Mouse (Mus musculus): Measurements from ENCODE around the gene Tnk2. TPM values are rescaled to one million over a fixed set of nuclear protein-coding genes. Genes with fewer than 3 reads are reported as not detected.
A peak's percentile ranks its signal among the peaks of the same experiment; 100 is the strongest.

The Tnk2 gene
- polyA plus RNA-seq, 1 experiment = 3.5 TPM

DNA sequence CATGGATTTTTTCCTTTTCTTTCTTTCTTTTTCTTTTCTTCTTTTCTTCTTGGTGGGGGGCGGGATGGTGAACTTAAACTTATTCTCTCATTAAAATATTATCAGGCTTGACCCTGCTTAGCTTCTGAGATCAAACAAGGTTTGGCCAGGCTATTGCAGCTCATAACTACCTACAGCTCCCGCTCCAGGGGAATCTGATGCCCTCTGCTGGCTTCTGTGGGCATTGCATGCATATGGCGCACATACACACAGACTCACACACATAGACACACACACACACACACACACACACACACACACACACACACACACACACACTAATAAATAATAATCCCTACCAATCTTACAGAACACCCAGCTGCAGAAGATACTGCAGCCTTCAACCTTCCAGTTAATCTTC lies 61.9 kb downstream of the Tnk2 start:
- TF ChIP-seq CTCF (IDR thresholded peaks at IDR 0.05; ENCODE audit: low read depth, low read length) (no peak), POLR2A (IDR thresholded peaks at IDR 0.05; ENCODE audit: borderline replicate concordance, low read depth, low read length) (no peak)
- no peaks in the 10 kb centered on the region for H3K4me1 ChIP-seq (ENCODE audit: control insufficient read depth, insufficient read depth, low read length)

GRCm38 (mm10) chr16:32707111-32707823 lies 63.6 kb downstream of the Tnk2 start:
- Histone ChIP-seq H3K27ac (ENCODE audit: insufficient read depth, low read depth, low read length) (no peak overlapping the region), H3K4me3 (ENCODE audit: insufficient read depth, low read length) (no peak overlapping the region), H3K4me1 (ENCODE audit: control insufficient read depth, insufficient read depth, low read length) (no peaks in the 10 kb centered on the region)
- TF ChIP-seq CTCF (IDR thresholded peaks at IDR 0.05; ENCODE audit: low read depth, low read length) (no peak), POLR2A (IDR thresholded peaks at IDR 0.05; ENCODE audit: borderline replicate concordance, low read depth, low read length) (no peak)

More for the DNA sequence above, 61.9 kb downstream of the Tnk2 start:
- H3K4me3 ChIP-seq (ENCODE audit: insufficient read depth, low read length) = no peak overlapping the region
- no peak overlapping the region for H3K27ac ChIP-seq (ENCODE audit: insufficient read depth, low read depth, low read length)

DNA sequence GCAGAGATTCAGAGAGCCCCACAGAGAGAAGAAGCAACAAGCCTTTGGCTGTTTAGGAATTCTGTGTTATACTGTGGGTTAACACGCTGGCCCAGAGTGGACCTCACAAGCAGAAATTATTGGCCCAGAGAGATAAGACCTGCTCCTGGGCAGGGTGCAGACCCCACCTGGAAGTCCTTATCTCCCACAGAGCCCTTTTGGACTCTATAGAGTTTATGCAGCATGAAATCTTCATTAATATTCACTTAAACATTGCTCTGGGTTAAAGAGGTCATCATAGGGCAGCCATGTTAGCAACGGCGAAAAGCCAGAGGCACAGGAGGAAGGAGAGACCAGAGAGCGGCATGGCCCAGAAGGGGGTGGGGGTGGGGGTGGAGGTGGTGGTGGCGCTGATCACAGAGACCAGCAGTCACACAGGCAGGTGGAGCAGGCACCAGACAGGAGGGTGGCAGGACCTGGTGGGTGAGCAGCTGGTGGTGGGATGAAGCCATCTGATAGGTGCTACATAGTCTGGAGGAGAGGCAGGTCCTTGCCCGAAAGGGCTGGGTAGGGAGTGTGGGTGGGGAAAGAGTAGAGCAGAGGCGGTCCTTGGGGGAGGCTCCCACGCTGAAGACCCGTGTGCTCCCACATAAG lies 64.3 kb downstream of the Tnk2 start:
- H3K27ac ChIP-seq (ENCODE audit: insufficient read depth, low read depth, low read length) = no peak overlapping the region
- TF ChIP-seq CTCF (IDR thresholded peaks at IDR 0.05; ENCODE audit: low read depth, low read length) = no peak
- no peak for TF ChIP-seq POLR2A (IDR thresholded peaks at IDR 0.05; ENCODE audit: borderline replicate concordance, low read depth, low read length)
- no peaks in the 10 kb centered on the region for H3K4me1 ChIP-seq (ENCODE audit: control insufficient read depth, insufficient read depth, low read length)

DNA sequence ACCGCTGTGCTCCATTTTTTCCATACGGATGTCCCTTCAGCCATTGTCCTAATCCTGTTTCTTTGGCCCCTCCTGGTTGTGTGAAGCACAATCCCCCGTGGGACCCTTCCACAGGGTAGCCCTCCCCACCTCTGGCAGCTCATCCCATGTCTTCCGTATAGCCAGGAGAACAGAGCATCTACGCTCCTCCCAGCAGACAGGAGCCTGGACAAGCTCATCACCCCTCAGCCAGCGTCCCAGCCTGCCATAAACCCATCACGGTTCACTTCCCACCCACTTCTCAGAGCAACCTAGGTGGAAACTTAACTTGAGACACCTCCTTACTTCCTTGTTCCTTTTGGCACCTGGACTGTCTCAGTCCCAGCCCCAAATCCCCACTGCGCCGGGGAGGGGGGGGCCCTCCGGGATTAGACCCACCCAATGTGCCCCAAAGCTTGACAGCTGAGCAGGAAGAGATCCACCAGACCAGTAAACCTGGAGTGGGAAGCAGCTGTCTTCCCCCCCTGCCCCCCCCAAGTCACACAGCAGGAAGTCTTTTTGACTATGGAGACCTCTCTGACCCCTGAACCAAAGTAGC lies 64.9 kb downstream of the Tnk2 start:
- TF ChIP-seq CTCF (IDR thresholded peaks at IDR 0.05; ENCODE audit: low read depth, low read length) = no peak
- Histone ChIP-seq H3K4me3 (ENCODE audit: insufficient read depth, low read length) (no peak overlapping the region), H3K4me1 (ENCODE audit: control insufficient read depth, insufficient read depth, low read length) (no peaks in the 10 kb centered on the region), H3K27ac (ENCODE audit: insufficient read depth, low read depth, low read length) (no peak overlapping the region)

More for the DNA sequence above, 64.3 kb downstream of the Tnk2 start:
- H3K4me3 ChIP-seq (ENCODE audit: insufficient read depth, low read length) = no peak overlapping the region

DNA sequence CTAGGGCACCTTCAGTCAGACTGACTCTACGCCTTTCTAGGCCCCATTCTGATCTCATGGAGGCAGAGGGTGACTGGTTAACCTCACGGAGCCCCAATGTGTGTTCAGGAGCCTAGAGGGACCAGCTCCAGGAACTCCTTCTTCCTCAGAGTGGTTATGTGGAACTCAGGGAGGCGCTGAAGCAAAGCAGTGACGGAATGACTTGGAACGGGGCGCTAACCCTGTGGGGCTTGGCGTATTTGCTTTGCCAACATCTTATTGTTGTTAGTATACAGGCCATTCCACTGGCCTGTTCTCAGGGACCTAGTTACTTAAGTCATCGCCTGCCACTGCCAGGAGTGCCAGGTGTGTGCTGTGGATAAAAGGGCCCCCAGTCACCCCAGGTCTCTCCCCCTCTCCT lies 65.4 kb downstream of the Tnk2 start:
- no peak for TF ChIP-seq CTCF (IDR thresholded peaks at IDR 0.05; ENCODE audit: low read depth, low read length)
- TF ChIP-seq POLR2A (IDR thresholded peaks at IDR 0.05; ENCODE audit: borderline replicate concordance, low read depth, low read length) = no peak
- no peak overlapping the region for H3K27ac ChIP-seq (ENCODE audit: insufficient read depth, low read depth, low read length)
- no peaks in the 10 kb centered on the region for H3K4me1 ChIP-seq (ENCODE audit: control insufficient read depth, insufficient read depth, low read length)
- H3K4me3 ChIP-seq (ENCODE audit: insufficient read depth, low read length) = no peak overlapping the region

- Histone ChIP-seq H3K4me3 (ENCODE audit: insufficient read depth, low read length) (no peak overlapping the region), H3K27ac (ENCODE audit: insufficient read depth, low read depth, low read length) (no peak overlapping the region), H3K4me1 (ENCODE audit: control insufficient read depth, insufficient read depth, low read length) (no peaks in the 10 kb centered on the region)
- no peak for TF ChIP-seq CTCF (IDR thresholded peaks at IDR 0.05; ENCODE audit: low read depth, low read length)
- no peak for TF ChIP-seq POLR2A (IDR thresholded peaks at IDR 0.05; ENCODE audit: borderline replicate concordance, low read depth, low read length)
Observed at GRCm38 (mm10) chr16:32710426-32711070, 66.9 kb downstream of the Tnk2 start.

DNA sequence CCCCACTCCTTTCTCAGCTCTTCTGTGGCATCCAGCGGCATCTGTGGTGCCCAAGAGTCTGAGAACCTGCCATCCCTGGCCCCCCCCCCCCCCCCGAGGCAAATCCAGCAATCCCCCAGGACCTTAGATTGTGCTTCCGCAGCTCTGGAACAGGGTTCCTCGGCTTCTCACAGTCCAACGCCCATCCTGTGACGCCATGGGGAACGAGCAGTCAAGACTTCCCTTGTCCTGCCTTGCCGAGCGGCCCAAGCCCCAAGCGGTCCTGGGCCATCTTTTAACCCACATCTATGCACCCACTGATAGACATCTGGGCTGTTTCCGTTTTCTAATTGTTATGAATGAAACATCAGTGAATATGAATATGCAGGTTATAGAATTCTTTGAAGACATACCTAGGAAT lies 68.5 kb downstream of the Tnk2 start:
- Histone ChIP-seq H3K4me3 (ENCODE audit: insufficient read depth, low read length) (no peak overlapping the region), H3K27ac (ENCODE audit: insufficient read depth, low read depth, low read length) (no peak overlapping the region), H3K4me1 (ENCODE audit: control insufficient read depth, insufficient read depth, low read length) (no peaks in the 10 kb centered on the region)
- TF ChIP-seq POLR2A (IDR thresholded peaks at IDR 0.05; ENCODE audit: borderline replicate concordance, low read depth, low read length) (no peak), CTCF (IDR thresholded peaks at IDR 0.05; ENCODE audit: low read depth, low read length) (no peak)

DNA sequence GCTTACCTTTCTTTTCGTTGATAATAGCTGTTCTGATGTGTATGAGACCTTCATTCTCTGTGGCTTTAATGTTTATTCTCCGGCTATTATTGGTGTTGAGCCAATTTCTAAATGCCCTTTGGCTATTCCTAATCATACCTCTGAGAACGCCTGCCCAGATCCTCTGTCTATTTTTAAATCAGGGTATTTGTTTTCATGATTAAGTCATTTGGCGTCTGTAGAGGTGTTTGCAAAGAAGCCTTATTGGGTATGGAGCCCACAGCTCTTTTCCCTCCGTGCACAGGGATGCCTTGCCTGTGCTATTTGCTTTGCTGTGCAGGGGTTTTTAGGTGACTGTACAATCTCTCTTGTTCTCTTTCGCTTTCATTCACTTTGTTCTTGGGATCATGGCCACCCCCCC lies 69.9 kb downstream of the Tnk2 start:
- Histone ChIP-seq H3K27ac (ENCODE audit: insufficient read depth, low read depth, low read length) (no peak overlapping the region), H3K4me3 (ENCODE audit: insufficient read depth, low read length) (no peak overlapping the region), H3K4me1 (ENCODE audit: control insufficient read depth, insufficient read depth, low read length) (no peaks in the 10 kb centered on the region)
- no peak for TF ChIP-seq POLR2A (IDR thresholded peaks at IDR 0.05; ENCODE audit: borderline replicate concordance, low read depth, low read length)

GRCm38 (mm10) chr16:32715364-32715763 lies 71.7 kb downstream of the Tnk2 start:
- H3K4me3 ChIP-seq (ENCODE audit: insufficient read depth, low read length) = no peak overlapping the region
- no peak overlapping the region for H3K27ac ChIP-seq (ENCODE audit: insufficient read depth, low read depth, low read length)
- TF ChIP-seq CTCF (IDR thresholded peaks at IDR 0.05; ENCODE audit: low read depth, low read length) (peak; percentile 64; the same call in 1 of the 2 replicates), POLR2A (IDR thresholded peaks at IDR 0.05; ENCODE audit: borderline replicate concordance, low read depth, low read length) (no peak)
- no peaks in the 10 kb centered on the region for H3K4me1 ChIP-seq (ENCODE audit: control insufficient read depth, insufficient read depth, low read length)

GRCm38 (mm10) chr16:32723163-32723562 lies 79.5 kb downstream of the Tnk2 start:
- Histone ChIP-seq H3K27ac (ENCODE audit: insufficient read depth, low read depth, low read length) (no peak overlapping the region), H3K4me1 (ENCODE audit: control insufficient read depth, insufficient read depth, low read length) (no peaks in the 10 kb centered on the region), H3K4me3 (ENCODE audit: insufficient read depth, low read length) (no peak overlapping the region)
- TF ChIP-seq CTCF (IDR thresholded peaks at IDR 0.05; ENCODE audit: low read depth, low read length) = no peak
- no peak for TF ChIP-seq POLR2A (IDR thresholded peaks at IDR 0.05; ENCODE audit: borderline replicate concordance, low read depth, low read length)
